Mouse (Mus musculus) small intestine, adult 2 months (tissue): ENCODE measurements around the gene Ccl11.

ENCODE experiments used
- CTCF ChIP-seq: fragments of 200-500 bp; IDR thresholded peaks from 2 replicates; pipeline ENCODE4 v1.5.1; 2012; ENCODE audit warnings: low read depth, mild to moderate bottlenecking, control low read depth, inconsistent platforms, low read length, moderate library complexity, mixed read lengths; ENCODE audit not compliant: insufficient replicate concordance, insufficient read length; ENCODE audit errors: extremely low read depth
- POLR2A ChIP-seq: fragments of 200-500 bp; IDR thresholded peaks from 2 replicates; pipeline ENCODE4 v1.6.1; 2012; ENCODE audit warnings: low read depth, mild to moderate bottlenecking, control low read depth, inconsistent platforms, low read length, moderate library complexity

- TF ChIP-seq CTCF (no peak), POLR2A (no peak)
These were observed 4.6 kb downstream of the Ccl11 start for GRCm38 (mm10) chr11:82062226-82062625.
